Mouse (Mus musculus) lung, postnatal 4 days (tissue): Measurements from ENCODE around the gene Rab3gap2.

ENCODE experiments used
- DNase-seq, 2 experiments: peaks; one replicate each; pipeline ENCODE4 v3.0.0; 2021

Rab3gap2 gene

DNA sequence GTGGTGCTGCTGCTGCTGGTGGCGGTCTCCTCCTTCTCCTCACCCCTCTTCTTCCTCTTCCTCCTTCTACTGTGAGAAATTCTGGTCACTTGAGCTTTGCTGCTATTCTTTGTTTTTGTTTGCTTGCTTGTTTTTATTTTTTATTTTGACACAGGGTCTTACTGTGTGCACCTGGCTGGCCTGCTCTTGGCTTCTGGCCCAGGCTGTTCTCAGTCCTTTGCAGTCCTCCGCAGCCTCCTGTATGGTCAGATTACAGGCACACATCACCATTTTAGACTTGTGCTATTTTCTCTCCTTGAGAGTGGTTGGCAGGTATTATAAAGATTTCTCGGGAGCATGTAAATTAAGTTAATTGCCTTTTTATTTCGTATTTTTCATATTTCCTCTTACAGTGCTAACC lies 130.2 kb downstream of the Rab3gap2 start:
- DNase-seq = no peak

DNA sequence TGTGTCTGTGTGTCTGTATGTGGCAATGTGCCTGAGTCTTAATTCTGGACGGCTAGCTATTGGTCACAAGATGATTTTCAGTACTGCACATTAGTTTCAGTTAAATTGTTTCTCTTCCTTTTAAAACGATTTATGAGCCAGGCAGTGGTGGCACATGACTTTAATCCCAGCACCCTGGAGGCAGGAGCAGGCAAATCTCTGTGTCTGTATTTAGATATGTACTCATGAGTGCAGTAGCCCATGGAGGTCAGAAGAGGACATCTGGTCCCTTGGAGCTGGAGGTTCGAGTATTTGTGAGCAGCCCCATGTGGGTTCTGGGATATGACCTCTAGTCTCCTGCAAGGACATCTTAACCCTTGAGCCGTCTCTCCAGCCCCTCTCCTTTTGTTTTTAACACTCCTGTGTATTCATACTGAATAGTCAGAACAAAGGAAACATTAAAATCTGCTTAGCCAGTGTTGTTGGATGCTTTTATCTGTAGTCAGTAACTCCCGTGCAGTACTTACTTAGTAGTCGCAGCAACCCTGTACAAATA lies 131.4 kb downstream of the Rab3gap2 start:
- DNase-seq = no peak
